Mouse (Mus musculus) hindbrain, embryonic 12.5 days (tissue): ENCODE data around the gene Mmp7. TPM values are rescaled to one million over a fixed set of nuclear protein-coding genes. Genes with fewer than 3 reads are reported as not detected.

ENCODE experiments used
- ATAC-seq: fragments of 200-750 bp; cut with Nextera tagmentation; 2 replicates; pipeline ENCODE4 v1.8.0; 2017; ENCODE audit warnings: moderate TSS enrichment; ENCODE audit not compliant: low FRiP score
- H3K27ac ChIP-seq: fragments of 300-500 bp; sonication (generic); 2 replicates; pipeline ENCODE4 v1.5.1; 2016; ENCODE audit warnings: mild to moderate bottlenecking
- H3K27me3 ChIP-seq: fragments of 300-500 bp; sonication (generic); 2 replicates; pipeline ENCODE4 v1.6.1; 2016; ENCODE audit warnings: mild to moderate bottlenecking
- H3K36me3 ChIP-seq: fragments of 300-500 bp; sonication (generic); 2 replicates; pipeline ENCODE4 v1.6.1; 2016; ENCODE audit warnings: mild to moderate bottlenecking
- H3K4me1 ChIP-seq: fragments of 300-500 bp; sonication (generic); 2 replicates; pipeline ENCODE4 v1.6.1; 2016
- H3K4me2 ChIP-seq: fragments of 300-500 bp; sonication (generic); replicated peaks from 2 replicates; pipeline ENCODE4 v1.6.1; 2016; ENCODE audit warnings: mild to moderate bottlenecking
- H3K4me3 ChIP-seq: fragments of 300-500 bp; sonication (generic); 2 replicates; pipeline ENCODE4 v1.5.1; 2016; ENCODE audit warnings: mild to moderate bottlenecking
- H3K9ac ChIP-seq: fragments of 300-500 bp; sonication (generic); 2 replicates; pipeline ENCODE4 v1.6.1; 2016; ENCODE audit warnings: mild to moderate bottlenecking, moderate library complexity
- H3K9me3 ChIP-seq: fragments of 300-500 bp; sonication (generic); replicated peaks from 2 replicates; pipeline ENCODE4 v1.6.1; 2016; ENCODE audit warnings: mild to moderate bottlenecking
- WGBS: fragments of 180-500 bp; shearing (Covaris S2); methylation state at CpG from one replicate; pipeline ENCODE4 v1.1.7; 2016; 5-methylcytosine and 5-hydroxymethylcytosine counted together
- polyA plus RNA-seq: library from polyadenylated mRNA; unstranded; fragments of >200 nt; fragmentation: Nextera tagmentation; extraction: Ambion mirVana; gene quantifications from 2 replicates; pipeline ENCODE4 v1.2.1, GENCODE M21; 2016

Mmp7 gene
- polyA plus RNA-seq = not detected in 2 replicates

DNA sequence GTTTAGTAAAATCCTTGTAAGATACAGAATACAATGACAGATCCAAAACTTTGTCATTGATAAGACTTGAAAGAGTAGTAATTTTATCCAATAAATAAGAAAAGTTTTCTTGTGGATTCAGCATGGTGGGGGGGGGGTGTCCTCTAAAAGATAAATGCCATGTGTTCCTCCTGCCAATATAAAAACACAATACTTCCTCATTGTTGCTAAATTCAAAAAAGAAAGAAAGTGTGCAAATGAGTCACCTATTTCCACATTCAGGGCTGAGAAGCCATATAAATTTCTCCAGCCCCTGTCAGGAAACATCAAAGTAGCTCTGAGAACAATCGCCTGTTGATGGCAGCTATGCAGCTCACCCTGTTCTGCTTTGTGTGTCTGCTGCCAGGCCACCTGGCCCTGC is at the start of gene Mmp7:
Gene Mmp7, plus strand, starts transcription at position 301 of the 400 bp plus-strand sequence.
- ATAC-seq = no peak
- Histone ChIP-seq H3K4me3 (no peak within 1 kb of the TSS), H3K4me1 (no peaks in the 10 kb centered on the region), H3K9ac (no peak within 1 kb of the TSS), H3K36me3 (no peaks in the 10 kb centered on the region), H3K27ac (no peak within 1 kb of the TSS), H3K27me3 (no peaks in the 10 kb centered on the region), H3K4me2 (no peak within 1 kb of the TSS), H3K9me3 (no peaks in the 10 kb centered on the region)
- WGBS = 88% methylated on average over 1 of the region's 1 CpGs

DNA sequence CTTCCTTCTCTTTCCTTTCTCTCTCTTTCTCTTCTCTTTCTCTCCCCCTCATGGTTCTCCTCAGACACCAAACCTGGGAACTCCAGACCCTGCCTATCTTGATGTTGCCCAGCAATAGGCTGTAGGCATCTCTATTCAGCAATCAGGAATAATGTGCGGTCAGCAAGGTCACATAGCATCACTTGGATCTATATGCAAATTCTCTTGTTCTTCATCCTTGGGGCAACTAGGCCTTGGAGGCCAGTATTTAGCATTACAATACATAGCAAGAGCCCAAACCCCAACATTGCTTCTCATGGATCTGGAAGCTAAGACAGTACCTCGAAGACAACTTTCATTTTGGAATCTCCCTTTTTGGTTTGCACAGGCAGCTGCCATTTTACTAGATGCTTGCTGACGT is 44.0 kb upstream of the Mmp7 start:
- ATAC-seq = no peak
- H3K9ac ChIP-seq = no peak overlapping the region
- H3K27me3 ChIP-seq = no peaks in the 10 kb centered on the region
- 75% methylated on average over 3 of the region's 3 CpGs for WGBS
- H3K27ac ChIP-seq = no peak overlapping the region
- H3K4me1 ChIP-seq = no peaks in the 10 kb centered on the region
- H3K36me3 ChIP-seq = no peaks in the 10 kb centered on the region
- no peaks in the 10 kb centered on the region for H3K9me3 ChIP-seq
- H3K4me3 ChIP-seq = no peak overlapping the region
- H3K4me2 ChIP-seq = no peak overlapping the region

DNA sequence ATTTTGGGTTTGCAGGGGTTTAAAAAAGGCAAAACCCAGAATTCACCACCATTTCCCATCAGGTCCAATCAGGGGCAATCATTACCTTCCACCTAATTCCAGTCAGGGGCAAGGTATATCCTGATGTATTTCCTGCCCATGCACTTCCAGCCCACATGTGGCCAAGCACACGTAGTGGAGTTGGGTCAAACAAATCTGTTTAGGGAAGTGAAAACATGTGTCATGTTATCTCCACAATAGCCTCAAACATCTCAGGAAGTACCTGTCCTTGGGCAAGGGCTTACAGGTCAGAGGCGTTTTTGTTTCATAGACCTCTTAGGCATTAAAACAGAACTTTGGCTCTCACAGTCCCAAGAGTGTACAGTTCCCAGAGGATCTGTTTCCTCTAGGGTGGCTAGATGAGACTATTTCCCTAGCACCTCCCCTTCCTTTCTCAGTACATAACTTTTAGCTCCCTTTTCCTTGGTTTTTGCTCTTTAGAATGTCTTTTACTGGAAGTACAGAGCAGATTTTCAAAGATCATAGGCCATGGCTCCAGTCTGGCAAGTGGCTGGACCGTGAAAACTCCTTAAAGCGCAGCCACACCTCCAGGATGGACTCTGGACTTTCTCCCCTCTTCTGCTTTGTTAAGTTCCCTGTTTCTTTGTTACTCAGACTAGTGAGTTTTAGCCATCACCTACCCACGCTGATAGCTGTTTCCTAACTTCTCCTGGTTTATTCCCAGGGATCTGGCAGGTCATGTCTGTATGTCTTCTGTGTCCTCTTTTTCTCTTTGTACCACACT is 41.3 kb upstream of the Mmp7 start:
- no peak overlapping the region for H3K4me2 ChIP-seq
- H3K9ac ChIP-seq = no peak overlapping the region
- no peaks in the 10 kb centered on the region for H3K27me3 ChIP-seq
- H3K4me1 ChIP-seq = no peaks in the 10 kb centered on the region
- 85% methylated on average over 5 of the region's 5 CpGs for WGBS
- no peak for ATAC-seq
- H3K36me3 ChIP-seq = no peaks in the 10 kb centered on the region
- H3K27ac ChIP-seq = no peak overlapping the region
- H3K9me3 ChIP-seq = no peaks in the 10 kb centered on the region
- H3K4me3 ChIP-seq = no peak overlapping the region

DNA sequence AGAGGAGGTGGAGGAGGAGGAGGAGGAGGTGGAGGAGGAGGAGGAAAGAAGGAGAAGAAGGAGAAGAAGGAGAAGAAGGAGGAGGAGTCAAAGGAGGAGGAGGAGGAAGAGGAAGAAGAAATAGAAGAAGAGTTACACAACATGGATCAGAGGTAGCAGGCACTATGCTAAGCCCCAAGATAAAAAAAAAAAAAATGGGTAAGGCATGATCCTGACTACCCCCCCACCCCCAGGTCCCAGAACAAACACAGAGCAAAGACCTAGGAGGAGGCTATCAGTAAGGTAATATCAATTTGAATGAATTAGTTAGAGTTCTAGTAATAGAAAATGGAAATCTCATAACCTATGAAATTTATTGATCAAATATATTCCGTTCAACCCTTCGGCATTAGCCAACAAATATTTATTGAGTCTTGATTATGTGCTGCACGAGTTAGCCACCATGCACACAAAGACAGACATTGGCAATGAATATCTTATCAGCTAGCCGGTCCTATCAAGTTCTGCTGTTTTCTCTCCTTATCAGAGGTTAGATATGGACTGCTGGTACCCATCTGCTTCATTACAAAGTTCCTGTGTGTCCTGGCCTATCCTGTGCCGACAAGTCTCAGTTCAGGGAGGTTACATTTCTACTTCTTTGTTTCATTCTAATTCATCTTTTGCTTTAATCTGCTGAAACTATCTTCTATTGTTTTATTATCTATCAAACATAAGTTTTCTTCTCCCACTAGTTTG is 39.4 kb upstream of the Mmp7 start:
- no peak overlapping the region for H3K27ac ChIP-seq
- H3K9ac ChIP-seq = no peak overlapping the region
- no peaks in the 10 kb centered on the region for H3K9me3 ChIP-seq
- no peaks in the 10 kb centered on the region for H3K36me3 ChIP-seq
- ATAC-seq = no peak
- H3K4me1 ChIP-seq = no peaks in the 10 kb centered on the region
- WGBS = 91% methylated on average over 5 of the region's 5 CpGs
- H3K4me2 ChIP-seq = no peak overlapping the region
- H3K27me3 ChIP-seq = no peaks in the 10 kb centered on the region
- no peak overlapping the region for H3K4me3 ChIP-seq

DNA sequence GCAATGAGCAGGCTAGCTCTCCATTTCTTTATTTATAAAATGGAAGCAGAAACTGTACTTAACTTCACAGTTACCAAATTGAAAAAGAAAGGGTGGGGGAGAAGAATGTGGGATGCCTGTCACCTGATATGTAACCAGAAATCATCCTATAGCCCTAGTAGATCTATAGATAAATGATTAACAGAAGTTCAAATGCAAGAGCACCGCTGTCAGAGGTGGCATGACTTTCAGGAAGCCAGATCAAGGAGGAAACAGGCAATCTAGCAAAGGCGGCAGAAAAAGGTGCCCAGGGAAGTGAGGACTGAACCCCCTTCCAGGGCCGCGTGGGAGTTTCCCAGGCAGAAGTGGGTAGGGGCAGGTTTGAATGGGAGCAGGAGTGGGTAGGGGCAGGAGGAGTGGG is 33.9 kb upstream of the Mmp7 start:
- H3K4me3 ChIP-seq = no peak overlapping the region
- no peaks in the 10 kb centered on the region for H3K4me1 ChIP-seq
- H3K4me2 ChIP-seq = no peak overlapping the region
- H3K9me3 ChIP-seq = no peaks in the 10 kb centered on the region
- H3K27me3 ChIP-seq = no peaks in the 10 kb centered on the region
- 81% methylated on average over 4 of the region's 4 CpGs for WGBS
- no peak overlapping the region for H3K27ac ChIP-seq
- no peak for ATAC-seq
- no peak overlapping the region for H3K9ac ChIP-seq
- H3K36me3 ChIP-seq = no peaks in the 10 kb centered on the region

DNA sequence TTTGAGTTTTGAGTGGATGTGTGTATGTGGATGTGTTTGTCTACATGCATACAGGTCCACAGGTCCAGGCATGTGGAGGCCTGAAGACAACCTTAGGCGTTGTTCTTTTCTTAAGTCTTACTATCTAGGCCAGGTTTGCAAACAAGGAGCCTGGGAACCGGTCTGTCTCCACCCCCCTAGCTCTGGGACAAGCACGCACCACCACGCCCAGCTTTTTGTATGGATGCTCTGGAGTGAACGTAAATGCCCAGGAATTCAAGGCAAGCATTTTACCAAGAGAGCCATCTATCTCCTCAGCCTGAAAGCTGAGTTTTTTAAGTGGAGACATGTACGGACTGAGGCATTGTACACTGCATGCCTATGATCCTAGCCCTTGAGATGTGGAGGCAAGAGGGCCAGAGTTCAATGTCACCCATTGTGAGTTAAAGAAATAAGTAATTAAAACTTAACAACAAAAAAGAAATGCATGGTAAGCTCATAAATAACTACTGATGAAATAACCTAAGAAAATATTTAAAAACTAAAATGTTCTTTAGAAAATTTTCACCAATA is 32.3 kb upstream of the Mmp7 start:
- WGBS = 44% methylated on average over 6 of the region's 6 CpGs
- H3K4me2 ChIP-seq = no peak overlapping the region
- H3K4me1 ChIP-seq = no peaks in the 10 kb centered on the region
- no peaks in the 10 kb centered on the region for H3K27me3 ChIP-seq
- no peak overlapping the region for H3K27ac ChIP-seq
- no peak overlapping the region for H3K4me3 ChIP-seq
- no peak overlapping the region for H3K9ac ChIP-seq
- ATAC-seq = no peak
- H3K9me3 ChIP-seq = no peaks in the 10 kb centered on the region
- H3K36me3 ChIP-seq = no peaks in the 10 kb centered on the region

DNA sequence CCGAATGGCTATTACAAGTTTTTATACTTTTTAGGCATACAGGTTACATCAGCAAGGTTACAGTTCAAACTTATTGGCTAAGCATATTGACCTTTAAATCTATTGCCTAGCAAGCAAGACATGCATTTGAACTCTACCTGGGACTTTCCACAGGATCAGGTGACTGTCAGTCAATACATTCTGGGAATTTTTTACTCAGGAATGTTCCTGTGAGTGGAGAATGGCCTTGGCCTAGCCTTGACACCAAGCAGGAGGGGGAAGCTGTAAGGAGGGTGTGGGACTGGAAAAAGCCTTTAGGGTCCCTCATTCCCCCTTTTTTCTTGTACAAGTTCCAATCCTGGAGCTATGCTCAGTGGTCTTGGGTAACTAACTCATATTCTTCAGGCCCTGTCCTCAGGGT is 30.5 kb upstream of the Mmp7 start:
- no peaks in the 10 kb centered on the region for H3K4me1 ChIP-seq
- no peaks in the 10 kb centered on the region for H3K36me3 ChIP-seq
- no peak overlapping the region for H3K4me3 ChIP-seq
- WGBS = 94% methylated on average over 1 of the region's 1 CpGs
- ATAC-seq = no peak
- no peaks in the 10 kb centered on the region for H3K27me3 ChIP-seq
- H3K27ac ChIP-seq = no peak overlapping the region
- H3K9ac ChIP-seq = no peak overlapping the region
- H3K4me2 ChIP-seq = no peak overlapping the region
- no peaks in the 10 kb centered on the region for H3K9me3 ChIP-seq

DNA sequence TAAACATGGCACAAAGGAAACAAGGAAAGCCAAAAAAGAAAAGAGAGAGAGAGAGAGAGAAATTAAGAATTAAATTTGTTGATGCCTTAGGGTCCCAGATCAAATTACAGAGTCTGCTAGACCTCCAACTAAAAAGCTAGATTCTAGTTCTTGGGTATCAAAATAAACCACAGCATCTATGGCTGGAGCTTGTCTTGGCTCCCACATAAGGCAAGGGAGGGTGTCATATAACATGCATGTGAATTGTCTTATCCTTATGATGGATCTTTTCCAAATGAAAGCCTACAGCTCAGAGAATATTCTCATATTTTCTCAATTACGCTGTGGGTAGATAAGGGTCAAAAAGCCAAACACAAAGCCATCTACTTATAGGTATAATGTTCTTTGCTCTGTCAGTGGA is 22.2 kb upstream of the Mmp7 start:
- no peaks in the 10 kb centered on the region for H3K4me1 ChIP-seq
- H3K4me2 ChIP-seq = no peak overlapping the region
- H3K4me3 ChIP-seq = no peak overlapping the region
- no peaks in the 10 kb centered on the region for H3K36me3 ChIP-seq
- 90% methylated on average over 1 of the region's 1 CpGs for WGBS
- no peaks in the 10 kb centered on the region for H3K9me3 ChIP-seq
- ATAC-seq = no peak
- H3K9ac ChIP-seq = no peak overlapping the region
- no peaks in the 10 kb centered on the region for H3K27me3 ChIP-seq
- H3K27ac ChIP-seq = no peak overlapping the region

DNA sequence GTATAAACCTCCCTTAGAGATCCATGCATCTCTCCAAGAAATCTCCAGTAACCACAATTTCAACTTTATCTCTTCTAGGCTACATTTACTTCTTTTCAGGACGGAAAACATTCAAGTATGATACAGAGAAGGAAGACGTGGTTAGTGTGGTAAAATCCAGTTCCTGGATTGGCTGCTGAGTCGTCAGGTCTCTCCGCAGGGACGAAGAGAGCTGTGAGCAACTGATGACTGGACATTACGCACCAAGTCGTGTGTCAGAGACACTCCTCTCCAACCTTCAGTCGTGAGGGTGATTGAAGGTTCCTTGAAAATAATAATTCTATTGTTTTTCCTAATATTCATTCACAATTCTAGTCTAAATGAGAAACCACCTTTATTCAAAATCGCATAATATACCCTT is 18.9 kb upstream of the Mmp7 start:
- no peak overlapping the region for H3K9ac ChIP-seq
- no peaks in the 10 kb centered on the region for H3K27me3 ChIP-seq
- H3K4me3 ChIP-seq = no peak overlapping the region
- no peak overlapping the region for H3K4me2 ChIP-seq
- no peaks in the 10 kb centered on the region for H3K36me3 ChIP-seq
- H3K4me1 ChIP-seq = no peaks in the 10 kb centered on the region
- no peak for ATAC-seq
- H3K27ac ChIP-seq = no peak overlapping the region
- H3K9me3 ChIP-seq = no peaks in the 10 kb centered on the region
- WGBS = 86% methylated on average over 9 of the region's 9 CpGs

DNA sequence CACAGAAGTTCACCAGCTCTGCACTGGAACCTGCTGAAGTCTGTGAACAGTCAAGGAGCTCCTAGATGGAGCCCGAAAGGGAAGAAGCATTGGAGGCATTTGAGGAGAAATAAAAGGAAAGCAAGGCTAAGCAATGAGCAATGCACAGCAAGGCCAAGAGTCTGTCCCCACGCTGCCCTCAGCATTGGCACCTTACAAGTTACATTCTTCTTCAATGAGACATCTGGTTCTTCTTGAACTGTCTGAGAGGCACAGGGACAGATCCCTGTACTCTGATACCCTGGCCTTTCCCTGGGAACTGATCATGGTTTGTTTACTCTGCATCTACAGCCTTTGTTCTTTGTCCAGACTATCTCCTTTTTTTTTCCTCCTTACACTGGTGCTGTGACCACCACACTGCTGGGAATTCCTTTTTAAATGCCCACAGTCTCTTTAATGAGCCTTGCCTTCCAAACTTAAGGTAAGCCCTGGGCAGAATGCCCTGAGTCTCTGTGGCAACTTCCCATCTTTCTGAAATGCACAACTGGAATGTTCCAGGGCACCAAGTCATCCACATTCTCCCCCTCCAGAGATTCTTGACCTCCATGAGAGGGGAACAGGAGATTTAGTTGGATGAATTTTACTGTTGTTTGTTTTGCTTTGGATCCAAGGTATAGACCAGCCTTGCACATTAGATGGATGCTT is 13.6 kb upstream of the Mmp7 start:
- no peaks in the 10 kb centered on the region for H3K4me1 ChIP-seq
- H3K9ac ChIP-seq = no peak overlapping the region
- no peaks in the 10 kb centered on the region for H3K27me3 ChIP-seq
- ATAC-seq = no peak
- no peaks in the 10 kb centered on the region for H3K36me3 ChIP-seq
- no peaks in the 10 kb centered on the region for H3K9me3 ChIP-seq
- no peak overlapping the region for H3K27ac ChIP-seq
- no peak overlapping the region for H3K4me3 ChIP-seq
- WGBS = 86% methylated on average over 2 of the region's 2 CpGs
- no peak overlapping the region for H3K4me2 ChIP-seq

DNA sequence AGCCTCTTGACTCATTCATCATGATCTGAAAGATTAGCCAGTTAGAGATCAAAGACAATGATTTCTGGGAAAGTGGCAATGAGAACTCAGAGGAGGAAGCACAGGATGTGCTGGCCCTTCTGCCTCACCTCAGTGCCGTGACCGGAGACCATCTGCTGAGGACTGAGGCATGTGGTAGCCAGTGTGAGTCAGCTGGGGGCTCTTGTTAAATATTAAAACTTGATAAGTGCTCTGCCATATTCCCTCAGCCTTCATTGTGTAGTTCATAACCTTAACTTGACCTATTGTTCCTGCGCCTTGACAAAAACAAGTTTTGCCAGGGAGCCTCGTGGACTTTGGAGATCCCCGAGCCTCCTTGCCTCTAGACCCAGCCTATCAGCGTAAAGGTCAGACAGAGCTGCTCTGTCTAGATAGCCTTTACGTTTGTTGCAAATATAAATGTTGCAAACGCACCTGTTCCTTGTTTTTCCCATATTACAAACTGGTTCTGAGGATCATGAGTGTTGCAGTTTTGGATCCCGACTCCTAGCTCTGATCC is 9.7 kb upstream of the Mmp7 start:
- ATAC-seq = no peak

DNA sequence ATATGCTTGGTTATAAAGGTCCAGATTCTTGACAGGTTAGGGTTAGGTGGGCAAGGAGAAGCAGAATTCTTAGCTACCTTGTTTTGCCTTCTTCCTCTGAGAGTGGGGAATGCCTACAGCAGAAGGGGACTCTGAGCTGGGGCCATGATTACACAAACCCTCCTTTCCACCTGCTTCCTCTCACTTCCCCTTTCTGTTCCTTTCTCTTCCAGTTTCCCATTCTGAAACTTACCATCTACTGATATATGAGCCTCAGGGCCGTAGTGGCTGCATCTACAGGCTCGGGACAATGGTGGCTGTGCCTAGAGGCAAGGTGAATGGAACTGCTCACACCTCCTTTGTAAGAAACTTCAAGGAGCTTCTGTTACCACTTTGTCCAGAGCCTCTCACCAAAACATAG is 5.9 kb upstream of the Mmp7 start:
- Histone ChIP-seq H3K27ac (no peak overlapping the region), H3K9ac (no peak overlapping the region), H3K4me2 (no peak overlapping the region), H3K27me3 (no peaks in the 10 kb centered on the region), H3K4me1 (no peaks in the 10 kb centered on the region), H3K9me3 (no peaks in the 10 kb centered on the region), H3K4me3 (no peak overlapping the region), H3K36me3 (no peaks in the 10 kb centered on the region)
- no peak for ATAC-seq
- WGBS = 88% methylated on average over 2 of the region's 2 CpGs

More for the DNA sequence above, 9.7 kb upstream of the Mmp7 start:
- Histone ChIP-seq H3K4me2 (no peak overlapping the region), H3K27ac (no peak overlapping the region), H3K4me1 (no peaks in the 10 kb centered on the region), H3K9me3 (no peaks in the 10 kb centered on the region), H3K4me3 (no peak overlapping the region), H3K27me3 (no peaks in the 10 kb centered on the region), H3K36me3 (no peaks in the 10 kb centered on the region), H3K9ac (no peak overlapping the region)
- 83% methylated on average over 9 of the region's 9 CpGs for WGBS
